10 mouse cellular contexts compared by ENCODE assay signal in genomic region chr11:113008521-113008920, GRCm38 (mm10).
DNase-seq lines count a peak whose midpoint lies in the region; ATAC-seq and TF ChIP-seq lines count a peak whose summit lies in the region.
"Had no signal": no experiment of that assay in that cellular context is flagged by ENCODE, and none has a peak within 500 bp of the region (broad histone marks: within the 10 kb centered on the region; RNA-seq: fewer than 3 reads in every experiment).

No protein-coding gene starts in this region.

- no peak overlapping the region for H3K27ac ChIP-seq in kidney, adult 2 months (ENCODE audit: insufficient read depth, low read depth, low read length)
- H3K27ac ChIP-seq in kidney, embryonic 14.5 days (ENCODE audit: low read depth, low read length): no peak overlapping the region

- no peaks in the 10 kb centered on the region for H3K27me3 ChIP-seq in kidney, adult 2 months (replicated peaks; ENCODE audit: control insufficient read depth, insufficient read depth, low read length)
- no peaks in the 10 kb centered on the region for H3K27me3 ChIP-seq in kidney, embryonic 14.5 days (ENCODE audit: control insufficient read depth, insufficient read depth, low read length)
- H3K27me3 ChIP-seq: megakaryocyte, embryonic 14.5 days had no signal

- no peak for TF ChIP-seq CTCF in kidney, adult 2 months (conservative IDR thresholded peaks at IDR 0.05; ENCODE audit: insufficient read depth, insufficient read length, low read depth, low read length)

- H3K4me3 ChIP-seq in kidney, adult 2 months (ENCODE audit: insufficient read depth, low read depth, low read length): no peak overlapping the region
- no peak overlapping the region for H3K4me3 ChIP-seq in kidney, embryonic 14.5 days (ENCODE audit: low read length)
- H3K4me3 ChIP-seq: megakaryocyte, embryonic 14.5 days had no signal

- H3K36me3 ChIP-seq in kidney, adult 2 months (ENCODE audit: control insufficient read depth, insufficient read depth, low read length): no peaks in the 10 kb centered on the region
- H3K36me3 ChIP-seq in kidney, embryonic 14.5 days (ENCODE audit: control insufficient read depth, insufficient read depth, low read length): no peaks in the 10 kb centered on the region

- no peak for TF ChIP-seq POLR2A in kidney, adult 2 months (IDR thresholded peaks at IDR 0.05; ENCODE audit: low read depth, low read length)

- DNase-seq in cerebellum, adult 9-11 months: peak; percentile 18
- DNase-seq in kidney, adult 2 months: peak; percentile 89
- DNase-seq in 3134 (ENCODE audit: extremely low read depth, insufficient read length, low spot score): peak; percentile 86
- DNase-seq in adrenal gland, postnatal 36 days: peak; percentile 22 to 46
- no peak for DNase-seq in left cerebral cortex, adult 9 months (ENCODE audit: low spot score in 2 of 2)
- DNase-seq: right cerebral cortex, postnatal 25 days had no signal

- H3K9ac ChIP-seq in kidney, embryonic 14.5 days (ENCODE audit: low read depth, low read length): no peak overlapping the region

- ATAC-seq in cerebellum, adult (ENCODE audit: insufficient number of reproducible peaks, low FRiP score, low TSS enrichment): no peak
- no peak for ATAC-seq in kidney, embryonic 14.5 days (ENCODE audit: low FRiP score, low TSS enrichment)
- no peak for ATAC-seq in megakaryocyte, adult 5-6 weeks (ENCODE audit: poor library complexity, severe bottlenecking)

- 47% methylated on average over 4 of the region's 4 CpGs for whole genome bisulfite sequencing in kidney, adult 2 months
- WGBS in kidney, embryonic 14.5 days: 70% methylated on average over 4 of the region's 4 CpGs

- no peak overlapping the region for H3K4me2 ChIP-seq in kidney, embryonic 14.5 days (replicated peaks; ENCODE audit: low read depth, low read length)

- no peaks in the 10 kb centered on the region for H3K9me3 ChIP-seq in kidney, embryonic 14.5 days (ENCODE audit: control insufficient read depth, low read length)

- no peaks in the 10 kb centered on the region for H3K4me1 ChIP-seq in kidney, adult 2 months (ENCODE audit: control insufficient read depth, insufficient read depth, low read length)
- no peaks in the 10 kb centered on the region for H3K4me1 ChIP-seq in kidney, embryonic 14.5 days (ENCODE audit: control insufficient read depth, insufficient read depth, low read length)
- H3K4me1 ChIP-seq: megakaryocyte, embryonic 14.5 days had no signal

Comparison
In these comparisons a context has a peak if more than half of its experiments do, and no peak if none do; other contexts are left out.
1. DNase-seq: peak in cerebellum, adult 9-11 months (single experiment), kidney, adult 2 months (single experiment), 3134 (single experiment) and adrenal gland, postnatal 36 days (2 of 2); none in left cerebral cortex, adult 9 months (0 of 2).